Mouse (Mus musculus) heart, embryonic 13.5 days (tissue): ENCODE measurements around the gene Drap1. TPM values are rescaled to one million over a fixed set of nuclear protein-coding genes. Genes with fewer than 3 reads are reported as not detected.

Experiments
- ATAC-seq: fragments of 200-750 bp; cut with Nextera tagmentation; 2 replicates; pipeline ENCODE4 v1.8.0; 2017; ENCODE audit warnings: moderate TSS enrichment; ENCODE audit not compliant: insufficient number of reproducible peaks, low FRiP score, low TSS enrichment; ENCODE audit errors: extremely low read depth
- H3K27ac ChIP-seq: fragments of 300-500 bp; sonication (generic); replicated peaks from 2 replicates; pipeline ENCODE4 v1.5.1; 2015; ENCODE audit warnings: moderate library complexity, mild to moderate bottlenecking, inconsistent platforms
- H3K27me3 ChIP-seq: fragments of 300-500 bp; sonication (generic); replicated peaks from 2 replicates; pipeline ENCODE4 v1.6.1; 2015; ENCODE audit warnings: mild to moderate bottlenecking, inconsistent platforms
- H3K36me3 ChIP-seq: fragments of 300-500 bp; sonication (generic); 2 replicates; pipeline ENCODE4 v1.6.1; 2015; ENCODE audit warnings: mild to moderate bottlenecking, inconsistent platforms
- H3K4me1 ChIP-seq: fragments of 300-500 bp; sonication (generic); 2 replicates; pipeline ENCODE4 v1.6.1; 2015; ENCODE audit warnings: inconsistent platforms
- H3K4me2 ChIP-seq: fragments of 300-500 bp; sonication (generic); 2 replicates; pipeline ENCODE4 v1.6.1; 2015; ENCODE audit warnings: inconsistent platforms, mild to moderate bottlenecking, moderate library complexity
- H3K4me3 ChIP-seq: fragments of 300-500 bp; sonication (generic); 2 replicates; pipeline ENCODE4 v1.5.1; 2015; ENCODE audit warnings: moderate library complexity, mild to moderate bottlenecking, inconsistent platforms
- H3K9ac ChIP-seq: fragments of 300-500 bp; sonication (generic); 2 replicates; pipeline ENCODE4 v1.6.1; 2015; ENCODE audit warnings: inconsistent platforms, mild to moderate bottlenecking, moderate library complexity
- H3K9me3 ChIP-seq: fragments of 300-500 bp; sonication (generic); 2 replicates; pipeline ENCODE4 v1.6.1; 2016; ENCODE audit warnings: inconsistent platforms
- WGBS: fragments of 180-500 bp; shearing (Covaris S2); methylation state at CpG from one replicate; pipeline ENCODE4 v1.1.7; 2015; ENCODE audit warnings: mixed read lengths; 5-methylcytosine and 5-hydroxymethylcytosine counted together
- polyA plus RNA-seq: library from polyadenylated mRNA; unstranded; fragments of >200 nt; fragmentation: Nextera tagmentation; extraction: Ambion mirVana; gene quantifications from 2 replicates; pipeline ENCODE4 v1.2.1, GENCODE M21; 2015

Drap1 gene
- polyA plus RNA-seq, 1 experiment from 2014 or later, result 190 TPM

- H3K27ac ChIP-seq, result peak within 1 kb of the TSS; percentile 55
- WGBS, result under 1% methylated on average over 32 of the region's 32 CpGs
- H3K4me2 ChIP-seq, result peak within 1 kb of the TSS; percentile 95
- H3K36me3 ChIP-seq, result peaks cover 39% of the 10 kb centered on the region
- no peaks in the 10 kb centered on the region for H3K27me3 ChIP-seq
- H3K9me3 ChIP-seq, result no peaks in the 10 kb centered on the region
- peaks cover 55% of the 10 kb centered on the region for H3K4me1 ChIP-seq
- peak within 1 kb of the TSS; percentile 86 for H3K9ac ChIP-seq
- no peak for ATAC-seq
- peak within 1 kb of the TSS; percentile 68 for H3K4me3 ChIP-seq
These were observed 35.7 kb upstream of the Drap1 start, which contains the start of gene Fibp for GRCm38 (mm10) chr19:5460465-5460911. Gene Fibp, plus strand, starts transcription at chr19:5460615.

GRCm38 (mm10) chr19:5459896-5460295 is 35.1 kb upstream of the Drap1 start:
- peaks cover 59% of the 10 kb centered on the region for H3K4me1 ChIP-seq
- H3K36me3 ChIP-seq, result peaks cover 39% of the 10 kb centered on the region
- H3K4me2 ChIP-seq, result peak overlapping the region; percentile 95
- no peaks in the 10 kb centered on the region for H3K27me3 ChIP-seq
- WGBS, result 24% methylated on average over 3 of the region's 3 CpGs
- H3K9me3 ChIP-seq, result no peaks in the 10 kb centered on the region
- H3K27ac ChIP-seq, result peak overlapping the region; percentile 55; the same call in 1 of the 2 replicates
- ATAC-seq, result no peak
- H3K9ac ChIP-seq, result peak overlapping the region; percentile 86
- peak overlapping the region; percentile 68 for H3K4me3 ChIP-seq

- no peak for ATAC-seq
- peaks cover 58% of the 10 kb centered on the region for H3K4me1 ChIP-seq
- WGBS, result 55% methylated on average over 7 of the region's 7 CpGs
- H3K9me3 ChIP-seq, result no peaks in the 10 kb centered on the region
- no peak overlapping the region for H3K9ac ChIP-seq
- peaks cover 39% of the 10 kb centered on the region for H3K36me3 ChIP-seq
- no peak overlapping the region for H3K4me3 ChIP-seq
- no peaks in the 10 kb centered on the region for H3K27me3 ChIP-seq
- no peak overlapping the region for H3K4me2 ChIP-seq
- H3K27ac ChIP-seq, result no peak overlapping the region
These were observed 34.2 kb upstream of the Drap1 start for GRCm38 (mm10) chr19:5459019-5459418.

- 13% methylated on average over 14 of the region's 14 CpGs for WGBS
- H3K9ac ChIP-seq, result peak within 1 kb of the TSS; percentile 94
- peak within 1 kb of the TSS; percentile 85 for H3K4me3 ChIP-seq
- peaks cover 53% of the 10 kb centered on the region for H3K4me1 ChIP-seq
- peaks cover 39% of the 10 kb centered on the region for H3K36me3 ChIP-seq
- H3K9me3 ChIP-seq, result no peaks in the 10 kb centered on the region
- peak within 1 kb of the TSS; percentile 93 for H3K27ac ChIP-seq
- no peaks in the 10 kb centered on the region for H3K27me3 ChIP-seq
- no peak for ATAC-seq
- peak within 1 kb of the TSS; percentile 92 for H3K4me2 ChIP-seq
These were observed 33.1 kb upstream of the Drap1 start, which contains the start of gene Ccdc85b for GRCm38 (mm10) chr19:5457746-5458442. Gene Ccdc85b, minus strand, starts transcription at chr19:5457894.

- peak overlapping the region; percentile 94 for H3K9ac ChIP-seq
- H3K27ac ChIP-seq, result peak overlapping the region; percentile 93
- peaks cover 32% of the 10 kb centered on the region for H3K36me3 ChIP-seq
- H3K4me3 ChIP-seq, result peak overlapping the region; percentile 85
- peaks cover 53% of the 10 kb centered on the region for H3K4me1 ChIP-seq
- H3K4me2 ChIP-seq, result peak overlapping the region; percentile 92
- no peaks in the 10 kb centered on the region for H3K9me3 ChIP-seq
- ATAC-seq, result peak; percentile 84
- no peaks in the 10 kb centered on the region for H3K27me3 ChIP-seq
- WGBS, result under 1% methylated on average over 63 of the region's 70 CpGs
These were observed 32.4 kb upstream of the Drap1 start for GRCm38 (mm10) chr19:5456922-5457745.

GRCm38 (mm10) chr19:5456241-5456921 is 31.6 kb upstream of the Drap1 start:
- Histone ChIP-seq H3K9ac (peak overlapping the region; percentile 94), H3K27me3 (peaks cover 4% of the 10 kb centered on the region), H3K4me2 (peak overlapping the region; percentile 92), H3K27ac (peak overlapping the region; percentile 93), H3K36me3 (peaks cover 26% of the 10 kb centered on the region), H3K9me3 (no peaks in the 10 kb centered on the region), H3K4me3 (peak overlapping the region; percentile 85), H3K4me1 (peaks cover 46% of the 10 kb centered on the region)
- 2% methylated on average over 26 of the region's 26 CpGs for WGBS
- ATAC-seq, result no peak

GRCm38 (mm10) chr19:5455568-5455967 is 30.8 kb upstream of the Drap1 start:
- no peak for ATAC-seq
- H3K36me3 ChIP-seq, result peaks cover 26% of the 10 kb centered on the region
- H3K4me2 ChIP-seq, result peak overlapping the region; percentile 92
- peak overlapping the region; percentile 85 for H3K4me3 ChIP-seq
- H3K4me1 ChIP-seq, result peaks cover 41% of the 10 kb centered on the region
- no peaks in the 10 kb centered on the region for H3K9me3 ChIP-seq
- 51% methylated on average over 8 of the region's 8 CpGs for WGBS
- peak overlapping the region; percentile 94 for H3K9ac ChIP-seq
- H3K27me3 ChIP-seq, result peaks cover 10% of the 10 kb centered on the region
- peak overlapping the region; percentile 93 for H3K27ac ChIP-seq

GRCm38 (mm10) chr19:5455037-5455436 is 30.3 kb upstream of the Drap1 start:
- H3K9ac ChIP-seq, result peak overlapping the region; percentile 94
- H3K27me3 ChIP-seq, result peaks cover 16% of the 10 kb centered on the region
- WGBS, result 69% methylated on average over 12 of the region's 12 CpGs
- ATAC-seq, result no peak
- peaks cover 26% of the 10 kb centered on the region for H3K36me3 ChIP-seq
- H3K9me3 ChIP-seq, result no peaks in the 10 kb centered on the region
- H3K4me1 ChIP-seq, result peaks cover 41% of the 10 kb centered on the region
- peak overlapping the region; percentile 93; the same call in 1 of the 2 replicates for H3K27ac ChIP-seq
- peak overlapping the region; percentile 85 for H3K4me3 ChIP-seq
- peak overlapping the region; percentile 92 for H3K4me2 ChIP-seq

GRCm38 (mm10) chr19:5451766-5452165 is 27.0 kb upstream of the Drap1 start:
- peaks cover 48% of the 10 kb centered on the region for H3K27me3 ChIP-seq

GRCm38 (mm10) chr19:5449673-5450072 is 24.9 kb upstream of the Drap1 start:
- Histone ChIP-seq H3K27ac (no peak overlapping the region), H3K4me1 (peaks cover 28% of the 10 kb centered on the region), H3K27me3 (peaks cover 69% of the 10 kb centered on the region), H3K9me3 (no peaks in the 10 kb centered on the region), H3K4me2 (no peak overlapping the region), H3K36me3 (peaks cover 15% of the 10 kb centered on the region), H3K9ac (no peak overlapping the region), H3K4me3 (no peak overlapping the region)
- 68% methylated on average over 3 of the region's 3 CpGs for WGBS
- ATAC-seq, result no peak

More at GRCm38 (mm10) chr19:5451766-5452165, 27.0 kb upstream of the Drap1 start:
- Histone ChIP-seq H3K4me1 (peaks cover 49% of the 10 kb centered on the region), H3K9me3 (no peaks in the 10 kb centered on the region), H3K27ac (no peak overlapping the region), H3K36me3 (peaks cover 26% of the 10 kb centered on the region), H3K4me3 (no peak overlapping the region), H3K9ac (no peak overlapping the region; the same call in 1 of the 2 replicates), H3K4me2 (no peak overlapping the region)
- WGBS, result 70% methylated on average over 6 of the region's 6 CpGs
- no peak for ATAC-seq
